ENCODE assay signal across 8 mouse cellular contexts in the genomic region with DNA sequence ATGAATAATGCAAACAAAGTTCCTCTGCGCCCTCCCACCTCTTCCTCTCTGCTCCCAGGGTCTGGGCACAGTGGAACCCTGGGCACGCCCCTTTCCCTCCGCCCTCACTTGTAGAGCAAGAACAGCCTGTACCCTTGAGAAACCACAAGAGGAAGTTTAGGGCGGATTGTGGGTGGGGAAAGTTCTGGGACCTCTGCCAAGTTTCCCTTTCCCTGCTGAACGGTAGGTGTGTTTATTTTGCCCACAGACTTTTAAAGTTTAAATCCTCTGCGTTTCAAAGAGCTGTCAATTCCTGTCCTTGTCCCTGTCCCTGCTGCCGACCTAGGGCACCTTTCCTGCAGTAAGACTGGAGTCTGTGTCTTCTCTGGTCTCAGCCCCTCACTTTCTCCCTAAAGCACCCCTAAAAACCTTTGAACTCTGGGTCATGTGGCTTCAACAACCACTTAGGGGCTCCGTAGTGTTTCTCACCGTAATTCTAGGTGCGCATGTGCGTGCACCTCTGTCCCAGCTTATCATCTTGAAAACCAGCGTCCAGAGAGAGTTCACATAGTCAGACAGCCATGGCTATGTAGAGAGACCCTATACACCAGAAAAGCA. TPM values are rescaled to one million over a fixed set of nuclear protein-coding genes. Genes with fewer than 3 reads are reported as not detected.
DNase-seq lines count a peak whose midpoint lies in the region; ATAC-seq and TF ChIP-seq lines count a peak whose summit lies in the region.

No protein-coding gene starts in this region.

- 26% methylated on average over 12 of the region's 12 CpGs for WGBS in limb, embryonic 13.5 days
- 54% methylated on average over 12 of the region's 12 CpGs for WGBS in neural tube, embryonic 12.5 days
- under 1% methylated on average over 12 of the region's 12 CpGs for WGBS in thymus, adult 2 months

- peaks cover 60% of the 10 kb centered on the region for H3K4me1 ChIP-seq in limb, embryonic 13.5 days
- H3K4me1 ChIP-seq in neural tube, embryonic 12.5 days, result peaks cover 16% of the 10 kb centered on the region; the same call in 1 of the 2 replicates
- H3K4me1 ChIP-seq in thymus, adult 2 months (replicated peaks; ENCODE audit: control insufficient read depth, insufficient read depth, low read length), result peaks cover 42% of the 10 kb centered on the region

- peak overlapping the region; percentile 22 for H3K4me3 ChIP-seq in limb, embryonic 13.5 days
- H3K4me3 ChIP-seq in neural tube, embryonic 12.5 days, result no peak overlapping the region
- peak overlapping the region; percentile 48 for H3K4me3 ChIP-seq in thymus, adult 2 months (ENCODE audit: control insufficient read depth, insufficient read depth, low read length)

- peak overlapping the region; percentile 57 for H3K4me2 ChIP-seq in limb, embryonic 13.5 days (replicated peaks)
- H3K4me2 ChIP-seq in neural tube, embryonic 12.5 days (replicated peaks), result no peak overlapping the region; the same call in 1 of the 2 replicates

- peak; percentile 72 for ATAC-seq in limb, embryonic 13.5 days (ENCODE audit: low FRiP score, low read depth)
- no peak for ATAC-seq in neural tube, embryonic 12.5 days (ENCODE audit: low FRiP score, low read depth)

- H3K36me3 ChIP-seq in limb, embryonic 13.5 days, result no peaks in the 10 kb centered on the region
- H3K36me3 ChIP-seq in neural tube, embryonic 12.5 days, result no peaks in the 10 kb centered on the region
- peaks cover 10% of the 10 kb centered on the region for H3K36me3 ChIP-seq in thymus, adult 2 months (ENCODE audit: control insufficient read depth, insufficient read depth, low read length)

- DNase-seq in embryo, embryonic 11 days, result peak; percentile 64
- DNase-seq in embryo, embryonic 10 days (ENCODE audit: low spot score), result no peak
- peak; percentile 92 for DNase-seq in c-Kit-positive CD71-positive TER-119-positive erythroid progenitor cells, embryonic 14.5 days (ENCODE audit: low spot score)
- peak; percentile 98 to 99 for DNase-seq in heart, adult 18-20 months
- DNase-seq in kidney, adult 9 months, result peak; percentile 99
- peak; percentile 98 for DNase-seq in thymus, adult 2 months

- no peaks in the 10 kb centered on the region for H3K27me3 ChIP-seq in limb, embryonic 13.5 days
- H3K27me3 ChIP-seq in neural tube, embryonic 12.5 days (replicated peaks), result no peaks in the 10 kb centered on the region
- H3K27me3 ChIP-seq in thymus, adult 2 months (ENCODE audit: control insufficient read depth, insufficient read depth, low read length), result no peaks in the 10 kb centered on the region

- peak overlapping the region; percentile 91 for H3K27ac ChIP-seq in limb, embryonic 13.5 days
- no peak overlapping the region for H3K27ac ChIP-seq in neural tube, embryonic 12.5 days
- H3K27ac ChIP-seq in thymus, adult 2 months (ENCODE audit: control insufficient read depth, insufficient read depth, low read length), result peak overlapping the region; percentile 99

- H3K9me3 ChIP-seq in limb, embryonic 13.5 days, result no peaks in the 10 kb centered on the region
- H3K9me3 ChIP-seq in neural tube, embryonic 12.5 days, result no peaks in the 10 kb centered on the region

- no peak overlapping the region for H3K9ac ChIP-seq in limb, embryonic 13.5 days
- H3K9ac ChIP-seq in neural tube, embryonic 12.5 days, result 0 out of 2 replicates have a peak overlapping the region, but pooled peaks have one; percentile 13

- peak; percentile 75 for TF ChIP-seq POLR2A in thymus, adult 2 months (IDR thresholded peaks at IDR 0.05; ENCODE audit: control insufficient read depth, extremely low read depth, insufficient read depth, low read length, poor library complexity)

- TF ChIP-seq CTCF in thymus, adult 2 months (IDR thresholded peaks at IDR 0.05; ENCODE audit: borderline replicate concordance, control insufficient read depth, extremely low read depth, insufficient read depth, low read length, poor library complexity), result no peak

RNA-seq across cellular contexts. Expression of a gene that starts 3.3 kb away (rescaled TPM):
- total RNA-seq in heart, adult 18-20 months (2021), result 10 to 100 TPM; 83.3 to 87.1 TPM
- 392 and 402 TPM in 2 replicates for polyA plus RNA-seq in limb, embryonic 13.5 days (2015; fragmentation: Nextera tagmentation; extraction: Ambion mirVana)
- 146 and 152 TPM in 2 replicates for polyA plus RNA-seq in neural tube, embryonic 12.5 days (2016; fragmentation: Nextera tagmentation; extraction: Ambion mirVana)
- polyA plus RNA-seq in thymus, adult 2 months (2012; rRNA removed), result 1,622 and 2,069 TPM in 2 replicates

RNA-seq across cellular contexts. Expression of a gene that starts 6.0 kb away (rescaled TPM):
- total RNA-seq in heart, adult 18-20 months (2021), result 10 to 100 TPM; 10.2 to 10.4 TPM
- 34.6 and 34.9 TPM in 2 replicates for polyA plus RNA-seq in limb, embryonic 13.5 days (2015; fragmentation: Nextera tagmentation; extraction: Ambion mirVana)
- 28.7 and 30.3 TPM in 2 replicates for polyA plus RNA-seq in neural tube, embryonic 12.5 days (2016; fragmentation: Nextera tagmentation; extraction: Ambion mirVana)
- polyA plus RNA-seq in thymus, adult 2 months (2012; rRNA removed), result 68.2 and 74.3 TPM in 2 replicates
